Comparison of ENCODE assay signal across 9 mouse cellular contexts in genomic region chr19:4227894-4228678, GRCm38 (mm10). TPM values are rescaled to one million over a fixed set of nuclear protein-coding genes. Genes with fewer than 3 reads are reported as not detected.
DNase-seq lines count a peak whose midpoint lies in the region; TF ChIP-seq lines count a peak whose summit lies in the region.
"Had no signal": no experiment of that assay in that cellular context is flagged by ENCODE, and none has a peak within 500 bp of the region (broad histone marks: within the 10 kb centered on the region; RNA-seq: fewer than 3 reads in every experiment).

No protein-coding gene starts in this region.

- H3K4me1 ChIP-seq in heart, adult 2 months (ENCODE audit: control insufficient read depth, insufficient read depth, low read length) = peaks cover 10% of the 10 kb centered on the region

- no peak overlapping the region for H3K9ac ChIP-seq in heart, adult 2 months (ENCODE audit: low read depth, low read length)
- H3K9ac ChIP-seq: neural tube, embryonic 12.5 days had no signal

- H3K4me3 ChIP-seq in heart, adult 2 months = no peak overlapping the region
- H3K4me3 ChIP-seq: neural tube, embryonic 12.5 days had no signal

- intact Hi-C loops in heart, adult 2 months (cut with DNase I) = loop anchor here (1.0 to 5.0 kb wide), 6 partner anchors 21 to 211 kb away; partner anchors contain the start of gene Aip

- WGBS in heart, adult 2 months = 18% methylated on average over 8 of the region's 8 CpGs

- H3K27me3 ChIP-seq in heart, adult 2 months (ENCODE audit: control insufficient read depth, insufficient read depth, low read length) = no peaks in the 10 kb centered on the region

- no peak for TF ChIP-seq POLR2A in heart, adult 2 months (IDR thresholded peaks at IDR 0.05; ENCODE audit: insufficient read depth, low read depth, low read length)

- TF ChIP-seq CTCF in heart, adult 2 months (IDR thresholded peaks at IDR 0.05) = no peak; the same call in none of the 2 replicates

- peak; percentile 79 to 94 for DNase-seq in adrenal gland, adult (ENCODE audit: inconsistent age in 2 of 2, low spot score in 1 of 2)
- no peak for DNase-seq in adrenal gland, postnatal 4 days (ENCODE audit: low spot score in 2 of 2)
- DNase-seq in MN1 (ENCODE audit: low spot score) = peak; percentile 80
- DNase-seq in cerebellum, postnatal 36 days = peak; percentile 62 to 74
- peak; percentile 72 to 77 for DNase-seq in heart, adult 2 months
- peak; percentile 84 for DNase-seq in kidney, postnatal 10 days
- peak; percentile 90 for DNase-seq in lung, postnatal 10 days
- DNase-seq in right cerebral cortex, postnatal 4 days = peak; percentile 54

- peak; percentile 94 for TF ChIP-seq EP300 in heart, adult 2 months (IDR thresholded peaks at IDR 0.05; ENCODE audit: insufficient read depth, low read depth, low read length)

- no peaks in the 10 kb centered on the region for H3K79me2 ChIP-seq in heart, adult 2 months (replicated peaks; ENCODE audit: control insufficient read depth, insufficient read depth, low read length)

- no peak overlapping the region for H3K27ac ChIP-seq in heart, adult 2 months
- H3K27ac ChIP-seq: neural tube, embryonic 12.5 days had no signal

- H3K36me3 ChIP-seq in heart, adult 2 months (ENCODE audit: control insufficient read depth, insufficient read depth, low read length) = no peaks in the 10 kb centered on the region
- H3K36me3 ChIP-seq: neural tube, embryonic 12.5 days had no signal

RNA-seq across cellular contexts. Expression of gene Pold4, which starts 3.6 kb away (rescaled TPM):
- 10 to 100 TPM; 32.7 to 34.3 TPM for total RNA-seq in adrenal gland, postnatal 4 days (2021)
- 10 to 100 TPM in 1 of 2 experiments, 1 to 10 TPM in 1; 9.2 to 12.0 TPM for total RNA-seq in heart, adult 2 months (2021)
- 36.9 and 48.1 TPM in 2 replicates for polyA plus RNA-seq in heart, adult 2 months (2012; rRNA removed)

RNA-seq across cellular contexts. Expression of gene AC109138.7, which starts 13.9 kb away (rescaled TPM):
- total RNA-seq in adrenal gland, postnatal 4 days (2021) = not detected
- not detected for total RNA-seq in heart, adult 2 months (2021)
- polyA plus RNA-seq in heart, adult 2 months (2012; rRNA removed) = 15.3 TPM in 1 of 2 replicates, not detected in the other
- polyA plus RNA-seq: neural tube, embryonic 12.5 days had no signal

RNA-seq across cellular contexts. Expression of gene Clcf1, which starts 14.0 kb away (rescaled TPM):
- 10 to 100 TPM; 10.0 to 10.7 TPM for total RNA-seq in adrenal gland, postnatal 4 days (2021)
- 1 to 10 TPM in 1 of 2 experiments, under 1 TPM in 1; 0.55 to 1.0 TPM for total RNA-seq in heart, adult 2 months (2021)
- polyA plus RNA-seq in heart, adult 2 months (2012; rRNA removed) = 2.8 and 5.4 TPM in 2 replicates

RNA-seq across cellular contexts. Expression of gene Rad9a, which starts 26.6 kb away (rescaled TPM):
- total RNA-seq in adrenal gland, postnatal 4 days (2021) = 10 to 100 TPM; 14.7 to 16.2 TPM
- 1 to 10 TPM; 4.1 to 4.4 TPM for total RNA-seq in heart, adult 2 months (2021)
- 13.5 and 13.9 TPM in 2 replicates for polyA plus RNA-seq in heart, adult 2 months (2012; rRNA removed)

RNA-seq across cellular contexts. Expression of gene Ppp1ca, which starts 36.2 kb away (rescaled TPM):
- 100 to 1,000 TPM; 464 to 467 TPM for total RNA-seq in adrenal gland, postnatal 4 days (2021)
- 100 to 1,000 TPM; 272 to 313 TPM for total RNA-seq in heart, adult 2 months (2021)
- 406 and 497 TPM in 2 replicates for polyA plus RNA-seq in heart, adult 2 months (2012; rRNA removed)

Comparison
In these comparisons a context has a peak if more than half of its experiments do, and no peak if none do; other contexts are left out.
1. DNase-seq: peak in adrenal gland, adult (2 of 2), MN1 (single experiment), cerebellum, postnatal 36 days (2 of 2), heart, adult 2 months (2 of 2), kidney, postnatal 10 days (single experiment), lung, postnatal 10 days (single experiment) and right cerebral cortex, postnatal 4 days (single experiment); none in adrenal gland, postnatal 4 days (0 of 2).
2. RNA of gene Clcf1, which starts 14.0 kb away (total RNA-seq): 10.0 to 10.7 TPM in adrenal gland, postnatal 4 days; 0.55 to 1.0 TPM in heart, adult 2 months; every median in the first group is over 4 times any median in the second.